Mouse (Mus musculus) T-helper 1 cell (primary cell): ENCODE data around the gene Asphd1.
"Not testable (repeated sequence)": the region's sequence is repeated elsewhere in the genome, so short reads cannot be mapped to it uniquely, and the experiment has no call there.

ENCODE experiments used
- in situ Hi-C: fragments of 300-600 bp; cut with MboI, MseI; formaldehyde crosslinking; loops from one replicate; pipeline ENCODE4 v1.15.1; 2025; ENCODE audit warnings: high pct_unique_total_duplicates

Asphd1 gene

DNA sequence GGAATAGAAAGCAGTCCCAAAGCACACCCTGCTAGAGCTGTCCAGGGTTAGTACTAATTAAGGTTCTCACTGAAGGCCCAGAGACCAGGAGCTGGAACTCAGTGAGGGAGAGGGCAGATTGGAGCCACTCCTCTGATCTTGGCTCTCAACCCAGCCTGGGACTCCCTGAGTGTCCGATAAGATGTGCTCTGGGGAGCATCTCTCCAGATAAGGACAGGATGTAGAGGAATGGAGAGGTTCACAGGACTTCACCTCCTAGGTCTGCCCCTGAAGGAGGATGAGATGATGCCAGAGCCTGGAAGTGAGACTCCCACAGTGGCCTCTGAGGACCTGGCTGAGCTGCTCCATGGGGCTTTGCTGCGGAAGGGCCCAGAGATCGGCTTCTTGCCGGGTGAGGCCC lies 2.4 kb upstream of the Asphd1 start:
- in situ Hi-C loops, result loop anchor here (25.0 kb wide), 1 partner anchor 114 kb away; the partner anchor contains the start of genes 4930451I11Rik and Doc2a

DNA sequence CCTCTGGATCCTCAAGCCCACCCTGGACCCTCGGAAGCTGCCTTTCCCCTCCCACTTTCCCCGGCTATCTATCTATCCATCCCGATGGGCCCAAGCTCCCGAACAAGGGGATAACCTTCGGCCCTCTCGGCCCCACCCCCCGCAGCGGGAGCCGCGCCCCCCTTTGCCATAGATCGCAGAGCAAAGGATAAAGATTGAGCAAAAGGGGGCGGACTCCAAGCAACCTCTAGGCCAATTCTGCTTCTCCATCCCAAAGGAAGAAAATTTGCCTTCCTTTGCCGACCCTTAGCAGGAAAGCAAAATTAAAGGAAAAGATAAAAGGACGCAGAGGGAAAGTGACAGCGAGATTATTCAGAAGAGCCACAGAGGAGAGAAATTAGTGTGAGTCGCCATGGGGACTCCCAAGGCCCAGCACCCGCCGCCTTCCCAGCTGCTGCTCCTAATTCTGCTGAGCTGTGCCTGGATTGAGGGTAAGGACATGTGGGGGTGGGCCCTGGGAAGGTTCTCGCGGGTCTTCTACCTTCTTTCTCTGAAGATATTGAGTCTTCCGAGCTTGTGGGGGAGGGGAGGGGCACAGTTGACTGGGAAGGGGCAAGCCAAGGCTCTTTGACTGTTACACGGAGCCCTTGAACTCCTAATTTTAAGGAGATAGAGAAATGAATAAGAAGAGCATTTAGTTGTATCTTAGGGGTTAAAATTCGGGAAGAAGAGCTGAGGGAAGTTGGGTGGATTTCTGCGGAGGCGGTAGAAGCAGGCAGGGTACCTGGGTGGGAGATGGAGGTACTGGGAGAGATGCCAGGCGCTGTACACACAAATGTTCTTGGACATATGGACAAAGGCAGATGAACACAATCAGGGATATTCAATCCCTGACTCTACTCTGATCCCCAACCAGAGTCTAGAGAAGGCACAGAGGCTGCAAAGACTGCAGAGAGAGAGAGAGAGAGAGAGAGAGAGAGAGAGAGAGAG lies 1.5 kb upstream of the Asphd1 start:
- in situ Hi-C loops, result loop anchor here (25.0 kb wide), 1 partner anchor 114 kb away; the partner anchor contains the start of genes 4930451I11Rik and Doc2a

DNA sequence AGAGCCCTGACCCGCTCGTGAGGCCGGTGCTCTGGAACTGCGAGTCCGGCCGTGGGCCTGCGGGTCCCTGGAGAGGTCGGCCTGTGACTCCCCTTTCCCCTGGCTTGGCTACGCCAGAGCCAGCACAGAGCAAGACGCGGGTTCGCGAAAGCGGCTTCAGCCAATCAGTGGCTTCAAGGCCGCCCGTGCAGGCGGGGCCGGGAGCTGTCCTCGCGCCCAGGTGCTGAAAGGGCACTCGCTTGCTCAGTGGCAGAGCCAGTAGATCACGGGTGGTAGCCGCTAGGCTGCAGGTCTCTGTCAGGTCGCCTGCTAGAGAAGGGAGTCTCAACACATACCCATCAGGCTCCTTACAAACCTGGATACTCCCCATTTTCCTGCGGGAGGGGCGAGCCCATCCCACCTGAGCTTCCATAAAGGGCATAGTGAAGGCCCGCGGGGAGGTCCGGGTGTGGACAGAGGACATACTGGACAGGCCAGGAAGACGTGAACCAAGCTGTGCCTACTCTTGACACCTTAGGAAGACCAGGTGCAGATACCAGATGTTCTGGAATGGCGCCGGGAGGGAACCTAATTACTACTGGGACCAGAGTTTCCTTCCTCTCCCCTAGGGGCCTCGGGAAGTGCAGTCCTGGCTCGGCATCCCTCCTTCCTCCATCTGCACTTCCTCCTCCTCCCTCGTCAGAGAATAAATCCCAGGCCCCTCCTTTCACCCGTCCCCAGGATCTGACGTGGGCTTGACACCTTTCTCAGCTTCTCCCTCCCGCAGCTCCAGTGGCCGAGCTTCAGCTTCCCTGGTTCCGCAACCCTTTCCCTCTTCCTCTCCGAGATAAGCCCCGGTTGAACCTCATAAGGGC lies 638 bp upstream of the Asphd1 start, which contains the start of gene Sez6l2:
TSS of gene Sez6l2 (plus strand) at position 771 of the 854 bp plus-strand sequence.
- in situ Hi-C loops, result loop anchor here (25.0 kb wide), 1 partner anchor 113 kb away; the partner anchor contains the start of genes 4930451I11Rik and Doc2a

DNA sequence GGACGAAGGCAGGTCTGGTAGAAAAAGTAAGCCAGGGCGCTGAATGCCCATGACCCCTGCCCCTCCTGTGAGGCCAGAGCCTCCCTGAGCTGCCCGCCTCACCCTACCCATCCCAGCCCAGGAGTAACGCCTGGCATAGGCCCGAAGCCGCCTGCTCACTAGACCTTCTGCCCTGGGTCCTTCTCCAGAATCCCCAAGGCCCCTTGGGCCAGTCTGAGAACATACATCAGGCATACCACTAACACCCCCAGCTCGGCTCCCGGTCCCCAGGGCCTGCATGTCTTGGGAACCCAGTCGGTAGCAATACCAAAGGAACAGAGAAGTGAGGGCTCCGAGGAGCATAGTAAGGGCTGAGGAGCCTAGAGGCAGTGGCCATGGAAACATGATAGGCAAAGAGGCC lies 756 bp downstream of the Asphd1 start:
- in situ Hi-C loops, result no loop called here

DNA sequence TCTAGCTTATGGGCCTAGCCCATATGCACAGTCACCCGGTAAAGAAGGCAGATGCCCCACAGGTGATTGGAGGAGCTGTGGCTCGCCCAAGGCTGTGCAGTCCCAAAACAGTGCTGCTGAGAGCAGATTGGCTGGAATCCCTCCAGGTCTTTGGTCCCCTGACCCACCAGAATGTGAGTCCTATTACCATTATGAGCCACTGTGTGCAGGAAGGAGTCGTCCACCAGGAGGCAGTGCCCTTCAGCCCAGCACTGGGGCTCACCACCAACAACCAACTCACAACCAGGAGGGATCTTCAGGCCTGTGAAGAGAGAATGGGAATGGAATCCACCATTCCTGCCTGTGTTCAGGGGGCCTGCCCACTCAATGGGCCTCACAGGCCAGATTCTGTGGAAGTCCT lies 2.9 kb downstream of the Asphd1 start:
- in situ Hi-C loops, result no loop called here

DNA sequence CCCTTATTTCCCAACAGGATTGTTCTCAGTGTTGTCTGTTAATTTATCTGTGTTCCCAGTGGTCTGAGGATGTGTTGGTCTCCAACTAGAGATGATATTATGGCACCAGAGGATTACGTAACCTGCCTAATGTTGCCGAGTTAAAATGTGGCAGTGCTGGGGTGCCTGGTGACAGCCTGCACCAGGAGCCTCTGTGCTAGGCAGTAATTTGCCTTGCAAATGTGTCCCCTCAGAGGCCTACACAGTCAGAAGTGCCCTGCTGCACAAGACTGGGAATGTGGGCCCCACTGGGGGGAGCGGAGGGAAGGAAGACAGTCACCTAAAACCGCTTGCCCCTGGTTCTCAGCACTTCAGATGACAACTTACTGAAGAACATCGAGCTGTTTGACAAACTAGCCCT lies 7.6 kb downstream of the Asphd1 start:
- in situ Hi-C loops, result no loop called here

DNA sequence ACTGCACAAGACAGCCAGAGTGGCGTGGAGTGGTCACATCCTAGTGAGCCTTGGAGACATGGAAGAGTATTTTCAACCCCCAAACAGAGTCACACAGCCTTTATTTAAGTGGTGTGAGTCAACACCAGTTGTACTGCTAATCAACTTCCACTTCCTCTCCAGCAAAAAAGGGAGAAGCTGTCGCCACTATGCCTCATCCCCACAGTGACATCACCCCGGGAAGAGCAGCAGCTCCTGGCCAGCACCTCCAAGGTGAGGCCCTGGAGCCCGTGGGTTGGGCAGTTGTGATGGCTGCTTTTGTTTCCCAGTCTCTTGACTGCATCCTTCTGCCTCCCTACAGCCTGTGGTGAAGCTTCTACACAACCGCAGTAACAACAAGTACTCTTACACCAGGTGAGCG lies 8.2 kb downstream of the Asphd1 start:
- in situ Hi-C loops, result no loop called here

DNA sequence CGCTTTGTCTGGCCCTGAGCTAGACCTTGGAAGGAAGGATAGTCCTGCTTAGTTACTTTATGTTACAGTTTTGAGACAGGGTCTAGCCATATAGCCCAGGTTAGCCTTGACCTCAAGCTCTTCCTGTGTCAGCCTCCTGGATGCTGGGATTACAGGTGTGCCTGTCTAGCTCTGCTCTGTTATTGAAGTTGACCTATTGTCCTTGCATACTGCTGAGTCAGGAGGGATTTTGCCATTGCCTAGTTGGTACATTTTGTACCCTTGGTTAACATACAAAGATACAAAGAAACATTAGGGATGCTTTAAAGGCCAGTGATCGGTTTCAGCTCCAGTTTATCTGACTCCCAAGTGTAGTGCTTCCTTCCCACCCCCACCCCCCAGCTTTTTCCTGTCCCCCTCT lies 16.7 kb downstream of the Asphd1 start:
- in situ Hi-C loops, result no loop called here

DNA sequence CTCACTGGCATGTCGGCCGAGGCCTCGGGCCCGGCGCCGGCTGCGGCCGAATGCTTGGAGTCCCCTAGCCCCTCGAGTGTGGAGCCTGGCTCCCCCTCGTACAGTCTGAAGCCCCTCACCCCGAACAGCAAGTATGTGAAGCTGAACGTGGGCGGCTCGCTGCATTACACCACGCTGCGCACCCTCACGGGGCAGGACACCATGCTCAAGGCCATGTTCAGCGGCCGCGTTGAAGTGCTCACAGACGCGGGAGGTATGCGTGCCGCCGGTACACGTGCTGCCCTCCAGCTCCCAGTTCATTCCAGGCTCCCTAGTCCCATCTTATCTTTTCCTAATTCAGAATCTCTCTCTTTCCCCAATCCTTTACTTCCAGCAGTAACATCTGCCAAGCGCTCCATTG lies 20.3 kb downstream of the Asphd1 start:
- in situ Hi-C loops, result no loop called here

DNA sequence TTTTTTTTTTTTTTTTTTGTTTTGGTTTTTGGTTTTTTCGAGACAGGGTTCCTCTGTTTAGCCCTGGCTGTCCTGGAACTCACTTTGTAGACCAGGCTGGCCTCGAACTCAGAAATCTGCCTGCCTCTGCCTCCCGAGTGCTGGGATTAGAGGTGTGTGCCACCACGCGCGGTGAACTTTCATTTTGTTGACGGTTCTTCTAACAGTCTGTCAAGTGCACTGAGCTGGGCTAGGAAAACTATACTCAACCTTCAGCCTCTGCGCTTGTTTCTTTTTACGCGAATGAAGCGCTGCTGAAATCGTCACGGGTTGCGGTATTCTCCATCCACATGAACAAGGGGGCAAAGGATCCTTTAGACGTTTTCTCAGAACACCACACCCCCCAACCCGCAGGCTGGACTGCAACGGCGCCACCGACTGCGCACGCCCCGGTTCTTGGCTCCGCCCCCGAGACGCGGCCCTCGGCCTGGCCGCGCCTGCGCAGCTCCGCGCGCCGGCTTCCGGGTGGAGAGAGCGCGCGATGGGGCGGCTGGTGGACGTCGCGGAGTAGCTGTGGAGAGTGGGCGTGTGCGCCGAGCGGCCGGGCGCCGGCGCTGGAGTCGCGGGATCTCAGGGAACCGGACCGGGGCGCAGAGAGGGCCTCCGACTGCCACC lies 20.9 kb downstream of the Asphd1 start, which contains the start of gene Kctd13:
TSS of gene Kctd13 (plus strand) at position 496 of the 654 bp plus-strand sequence.
- in situ Hi-C loops, result no loop called here

DNA sequence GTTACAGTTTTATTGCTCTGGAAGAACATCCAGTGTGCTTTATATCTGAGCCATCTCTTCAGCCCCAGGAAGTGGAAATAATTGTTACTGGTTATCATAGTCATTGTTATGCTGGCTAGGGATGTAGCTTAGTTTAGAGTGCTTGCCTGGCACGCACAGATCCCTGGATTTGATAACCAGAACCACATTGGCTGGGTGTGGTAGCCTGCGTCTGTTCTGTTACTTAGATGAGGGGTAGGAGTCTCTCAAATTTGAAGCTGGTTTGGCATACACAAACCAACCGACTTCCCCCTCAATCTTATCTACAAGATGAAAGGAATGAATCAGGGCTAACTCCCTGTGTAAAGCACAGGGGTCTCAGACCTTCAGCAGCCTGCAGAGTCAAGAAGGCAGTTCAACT lies 23.1 kb downstream of the Asphd1 start:
- in situ Hi-C loops, result no loop called here

DNA sequence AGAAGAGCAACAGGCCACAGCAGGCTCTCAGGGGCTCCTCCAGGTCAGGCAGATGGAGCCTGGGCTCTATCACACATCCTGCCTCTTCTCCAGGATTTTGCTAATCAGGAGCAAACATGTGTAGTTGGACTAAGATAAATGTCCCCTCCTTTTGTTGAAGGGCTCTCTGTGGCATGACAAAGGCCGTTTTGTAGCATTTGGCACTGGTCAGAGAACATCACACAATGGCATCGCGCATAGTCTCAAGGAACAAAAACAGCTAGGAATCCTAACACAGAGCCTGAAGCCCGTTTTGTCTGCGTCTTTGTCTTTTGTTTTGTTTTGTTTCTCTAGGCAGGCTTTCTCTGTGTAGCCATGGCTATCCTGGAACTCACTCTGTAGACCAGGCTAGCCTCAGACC lies 25.4 kb downstream of the Asphd1 start:
- in situ Hi-C loops, result no loop called here

DNA sequence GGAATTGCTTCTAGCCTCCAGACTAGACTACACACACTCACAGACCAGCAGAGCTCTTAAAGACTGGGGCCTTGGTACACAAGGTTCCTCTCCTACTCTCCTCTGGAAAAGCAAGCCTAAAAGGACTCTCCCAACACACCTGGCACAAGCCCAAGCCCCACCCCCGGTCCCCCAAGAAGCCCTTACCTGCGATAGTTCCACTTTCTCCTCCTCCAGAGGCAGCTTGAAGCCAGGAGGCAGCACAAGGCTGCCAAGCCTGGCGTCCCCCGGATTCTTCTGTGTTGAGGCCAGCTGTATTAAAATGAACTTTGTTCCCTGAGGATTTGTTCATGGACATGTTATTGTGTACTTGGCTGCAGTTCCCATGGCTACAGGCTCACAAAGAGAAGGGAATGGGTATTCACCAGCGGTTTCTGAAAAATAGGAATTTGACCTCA lies 26.7 kb downstream of the Asphd1 start, which contains the start of gene Tmem219:
TSS of gene Tmem219 (minus strand) at position 294 of the 437 bp plus-strand sequence.
- in situ Hi-C loops, result no loop called here

DNA sequence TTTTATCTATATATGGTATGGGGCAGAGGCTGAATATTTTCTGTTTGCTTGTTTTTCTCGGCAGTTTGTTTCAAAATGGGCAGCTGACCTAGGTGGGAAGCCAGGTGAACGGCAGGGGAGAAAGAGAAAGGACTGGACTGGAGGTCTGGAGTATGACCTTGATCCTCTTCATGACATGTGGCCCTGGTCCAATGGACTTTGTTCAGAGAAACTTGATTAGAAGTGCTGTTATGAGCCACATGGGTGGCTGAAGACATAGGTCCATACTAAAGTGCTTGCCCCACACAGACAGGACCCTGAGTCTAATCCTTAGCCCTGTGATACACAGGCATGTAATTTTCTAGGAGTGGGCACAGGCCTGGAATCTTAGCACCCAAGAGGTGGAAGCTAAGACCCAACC lies 27.8 kb downstream of the Asphd1 start:
- in situ Hi-C loops, result no loop called here

DNA sequence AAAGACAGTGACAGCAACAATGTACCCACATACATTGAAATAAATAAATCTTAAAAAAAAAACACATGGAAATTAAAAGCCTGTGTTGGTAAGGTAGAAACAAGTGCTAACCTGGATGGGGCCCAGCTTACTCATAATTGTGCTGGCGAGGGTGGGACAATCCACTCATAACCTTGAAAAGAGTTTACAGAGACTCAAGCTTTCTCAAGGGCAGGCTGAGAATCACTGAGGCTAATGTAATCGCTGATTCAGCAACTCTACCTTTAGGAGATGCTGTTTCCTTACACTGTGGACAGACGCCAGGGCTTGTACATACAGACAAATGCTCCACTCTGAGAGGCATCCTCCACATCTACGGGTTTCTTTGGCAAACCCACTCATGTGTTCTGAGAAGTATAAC lies 29.4 kb downstream of the Asphd1 start:
- in situ Hi-C loops, result no loop called here

DNA sequence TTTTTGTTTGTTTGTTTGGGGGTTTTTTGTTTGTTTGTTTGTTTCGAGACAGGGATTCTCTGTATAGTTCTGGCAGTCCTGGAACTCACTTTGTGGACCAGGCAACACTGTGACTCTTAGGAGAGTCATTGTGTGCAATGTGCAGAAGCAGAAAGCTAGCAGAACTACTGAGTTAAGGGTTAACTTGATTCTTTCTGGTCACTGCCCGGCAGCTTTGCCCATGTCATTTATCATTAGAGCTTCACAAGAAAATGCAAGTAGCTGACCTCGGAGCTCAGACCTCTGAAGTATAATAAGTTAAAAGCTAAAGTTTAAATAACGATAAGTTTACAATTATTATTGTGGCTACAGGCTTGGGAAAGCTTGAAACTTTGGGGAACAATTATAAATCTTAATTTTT lies 31.0 kb downstream of the Asphd1 start:
- in situ Hi-C loops, result not testable (repeated sequence)

DNA sequence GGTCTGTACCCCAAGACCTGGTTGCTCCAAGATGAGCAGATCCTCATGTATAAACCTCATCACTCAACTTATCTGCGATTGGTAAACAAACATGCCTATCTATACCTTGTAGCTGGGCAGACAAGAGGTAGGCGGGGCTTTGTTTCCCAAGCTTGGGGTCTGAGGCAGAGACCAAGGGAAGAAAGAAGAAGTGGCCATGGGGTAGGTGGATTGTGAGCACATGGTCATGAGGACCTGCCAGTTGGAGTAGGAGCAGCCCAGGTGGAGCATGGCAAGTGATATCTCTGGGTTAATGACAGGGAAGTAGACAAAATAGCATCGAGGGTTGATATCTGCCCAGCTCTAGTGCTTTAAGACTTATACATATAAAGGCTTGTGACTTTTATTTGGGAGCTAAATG lies 34.5 kb downstream of the Asphd1 start:
- in situ Hi-C loops, result no loop called here

DNA sequence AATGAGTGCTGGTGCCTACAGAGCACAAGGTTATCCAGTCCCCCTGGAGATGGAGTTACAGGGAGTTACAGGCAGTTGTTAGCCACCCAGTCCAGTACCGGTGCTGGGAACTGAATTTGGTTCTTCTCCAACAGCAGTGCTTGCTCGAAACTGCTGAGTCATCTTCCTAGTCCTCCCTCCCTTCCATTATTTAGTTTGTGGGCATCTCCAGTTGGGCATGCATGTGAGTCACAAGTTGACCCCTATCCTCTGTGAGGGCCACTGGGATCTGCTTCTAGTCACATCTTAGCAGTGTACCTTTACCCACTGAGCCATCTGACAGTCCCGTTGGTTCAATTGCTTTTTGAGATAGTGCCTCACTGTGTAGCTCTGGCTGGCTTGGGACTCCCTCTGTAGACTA lies 43.8 kb downstream of the Asphd1 start:
- in situ Hi-C loops, result no loop called here

DNA sequence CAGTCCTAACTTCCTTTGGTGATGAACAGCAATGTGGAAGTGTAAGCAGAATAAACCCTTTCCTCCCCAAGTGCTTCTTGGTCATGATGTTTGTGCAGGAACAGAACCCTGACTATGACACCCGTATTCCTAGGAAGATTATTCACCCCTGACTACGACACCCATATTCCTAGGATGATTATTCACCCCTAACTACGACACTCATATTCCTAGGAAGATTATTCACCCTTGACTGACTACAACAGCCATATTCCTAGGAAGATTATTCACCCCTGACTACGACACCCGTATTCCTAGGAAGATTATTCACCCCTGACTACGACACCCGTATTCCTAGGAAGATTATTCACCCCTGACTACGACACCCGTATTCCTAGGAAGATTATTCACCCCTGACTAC lies 49.6 kb downstream of the Asphd1 start:
- in situ Hi-C loops, result not testable (repeated sequence)

DNA sequence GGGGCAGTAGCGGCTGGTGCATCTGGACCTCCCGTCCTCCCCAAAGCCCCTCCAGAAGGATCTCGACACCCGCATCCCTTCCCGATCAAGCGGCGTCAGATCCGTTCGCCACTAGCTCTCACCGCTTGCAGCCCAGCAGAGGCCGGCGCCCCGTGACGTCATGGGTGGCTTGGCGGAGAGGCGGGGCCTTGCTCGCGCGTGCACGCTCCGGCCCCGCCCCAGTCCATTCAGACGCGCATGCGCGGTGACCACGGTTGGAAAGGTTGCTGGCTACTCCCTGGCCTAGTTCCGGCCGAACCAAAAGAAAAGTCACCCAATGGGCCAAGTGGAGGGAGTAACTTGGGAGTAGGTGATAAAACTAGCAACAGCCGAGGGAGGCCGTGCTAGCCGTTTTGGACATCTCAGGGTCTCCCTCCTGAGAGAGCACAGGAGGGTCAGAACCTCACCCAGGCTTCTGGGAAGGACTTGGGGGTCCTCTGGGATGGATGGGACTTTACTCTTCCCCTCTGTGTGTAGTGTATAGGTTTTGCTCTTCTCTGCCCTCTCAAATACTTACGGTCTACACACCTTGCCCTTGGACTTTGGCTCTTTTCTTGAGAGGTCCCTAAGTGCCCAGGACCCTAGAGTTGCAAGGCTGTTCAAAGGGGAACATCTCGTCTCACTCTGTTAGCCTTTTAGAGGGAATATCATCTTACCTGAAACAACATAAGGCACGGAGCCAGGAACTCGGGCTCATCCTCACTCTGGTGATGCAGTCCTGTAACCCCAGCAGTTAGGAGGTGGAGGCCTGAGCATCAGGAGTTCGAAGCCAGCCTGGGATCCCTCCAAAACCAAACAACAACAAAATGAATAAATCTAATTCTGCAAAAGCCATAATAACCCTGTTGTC lies 51.0 kb downstream of the Asphd1 start:
- in situ Hi-C loops, result no loop called here
